Mouse (Mus musculus) liver, postnatal 0 days (tissue): ENCODE measurements around the gene Msi2. TPM values are rescaled to one million over a fixed set of nuclear protein-coding genes. Genes with fewer than 3 reads are reported as not detected.

Experiments used
- ATAC-seq: fragments of 200-750 bp; cut with Nextera tagmentation; 2 replicates; pipeline ENCODE4 v1.8.0; 2017; ENCODE audit warnings: mild to moderate bottlenecking, moderate library complexity
- DNase-seq: peaks from one replicate; pipeline ENCODE4 v3.0.0-alpha.2; 2016
- H3K27ac ChIP-seq: fragments of 300-500 bp; sonication (generic); 2 replicates; pipeline ENCODE4 v1.5.1; 2014; ENCODE audit warnings: antibody characterized with exemption, moderate library complexity, mild to moderate bottlenecking, low read depth
- H3K27me3 ChIP-seq: fragments of 300-500 bp; sonication (generic); 2 replicates; pipeline ENCODE4 v1.6.1; 2014; ENCODE audit warnings: low read length, control low read depth, mixed read lengths; ENCODE audit not compliant: insufficient read depth
- H3K36me3 ChIP-seq: fragments of 300-500 bp; sonication (generic); replicated peaks from 2 replicates; pipeline ENCODE4 v1.6.1; 2014; ENCODE audit warnings: mild to moderate bottlenecking, control low read depth, low read length, moderate library complexity, mixed read lengths; ENCODE audit not compliant: insufficient read depth
- H3K4me1 ChIP-seq: fragments of 300-500 bp; sonication (generic); 2 replicates; pipeline ENCODE4 v1.6.1; 2014; ENCODE audit warnings: antibody characterized with exemption, mild to moderate bottlenecking, control low read depth; ENCODE audit not compliant: insufficient read depth
- H3K4me2 ChIP-seq: fragments of 300-500 bp; sonication (generic); 2 replicates; pipeline ENCODE4 v1.6.1; 2014; ENCODE audit warnings: low read depth, mild to moderate bottlenecking, low read length, moderate library complexity, mixed read lengths
- H3K4me3 ChIP-seq: fragments of 300-500 bp; sonication (generic); 2 replicates; pipeline ENCODE4 v1.5.1; 2014; ENCODE audit warnings: low read depth, low read length
- H3K9ac ChIP-seq: fragments of 300-500 bp; sonication (generic); replicated peaks from 2 replicates; pipeline ENCODE4 v1.6.1; 2014; ENCODE audit warnings: mild to moderate bottlenecking, moderate library complexity
- H3K9me3 ChIP-seq: fragments of 300-500 bp; sonication (generic); 2 replicates; pipeline ENCODE4 v1.6.1; 2016; ENCODE audit warnings: mild to moderate bottlenecking, control low read depth, low read length, mixed read lengths
- CTCF ChIP-seq: sonication (generic); IDR thresholded peaks from 2 replicates; pipeline ENCODE4 v1.5.1; 2016; ENCODE audit warnings: antibody characterized with exemption, low read depth
- EP300 ChIP-seq: IDR thresholded peaks from 2 replicates; pipeline ENCODE4 v1.6.1; 2016; ENCODE audit warnings: antibody characterized with exemption, low read depth, mild to moderate bottlenecking
- WGBS: fragments of 180-500 bp; shearing (Covaris S2); extraction: QIAGEN DNeasy Blood & Tissue Kit; methylation state at CpG from one replicate; pipeline ENCODE4 v1.1.7; 2014; ENCODE audit not compliant: insufficient replicate concordance; 5-methylcytosine and 5-hydroxymethylcytosine counted together
- polyA plus RNA-seq: library from polyadenylated mRNA; unstranded; fragments of >200 nt; fragmentation: Nextera tagmentation; extraction: Ambion mirVana; gene quantifications from 2 replicates; pipeline ENCODE4 v1.2.1, GENCODE M21; 2015

The Msi2 gene
- polyA plus RNA-seq, 1 experiment from 2014 or later: 3.7 TPM

- Histone ChIP-seq H3K4me2 (peak overlapping the region; percentile 48), H3K27me3 (no peaks in the 10 kb centered on the region), H3K9me3 (no peaks in the 10 kb centered on the region), H3K4me1 (peaks cover 27% of the 10 kb centered on the region), H3K36me3 (peaks cover 5% of the 10 kb centered on the region; the same call in 1 of the 2 replicates), H3K27ac (no peak overlapping the region), H3K9ac (no peak overlapping the region), H3K4me3 (no peak overlapping the region)
- ATAC-seq (peak; percentile 73), DNase-seq (peak; percentile 52)
- WGBS: 46% methylated on average over 5 of the region's 5 CpGs
- TF ChIP-seq CTCF: no peak
- TF ChIP-seq EP300: no peak
These were observed 31.3 kb downstream of the Msi2 start for GRCm38 (mm10) chr11:88687010-88687409.

- Histone ChIP-seq H3K4me2 (no peak overlapping the region), H3K27me3 (no peaks in the 10 kb centered on the region), H3K4me3 (no peak overlapping the region), H3K36me3 (peaks cover 5% of the 10 kb centered on the region; the same call in 1 of the 2 replicates), H3K4me1 (peaks cover 20% of the 10 kb centered on the region), H3K9ac (no peak overlapping the region), H3K9me3 (no peaks in the 10 kb centered on the region), H3K27ac (no peak overlapping the region)
- no peak for TF ChIP-seq EP300
- no peak for TF ChIP-seq CTCF
- 82% methylated on average over 7 of the region's 7 CpGs for whole genome bisulfite sequencing
- no peak for ATAC-seq
- no peak for DNase-seq
These were observed 32.3 kb downstream of the Msi2 start for GRCm38 (mm10) chr11:88686061-88686460.

GRCm38 (mm10) chr11:88683026-88683770 lies 35.1 kb downstream of the Msi2 start:
- H3K4me2 ChIP-seq: no peak overlapping the region
- TF ChIP-seq EP300 (no peak), CTCF (no peak)
- DNase-seq (no peak), ATAC-seq (no peak)
- H3K9ac ChIP-seq: no peak overlapping the region
- H3K27ac ChIP-seq: no peak overlapping the region
- no peaks in the 10 kb centered on the region for H3K27me3 ChIP-seq
- no peaks in the 10 kb centered on the region for H3K9me3 ChIP-seq
- WGBS: 71% methylated on average over 14 of the region's 14 CpGs
- H3K36me3 ChIP-seq: peaks cover 5% of the 10 kb centered on the region; the same call in 1 of the 2 replicates
- peaks cover 16% of the 10 kb centered on the region for H3K4me1 ChIP-seq
- H3K4me3 ChIP-seq: no peak overlapping the region

GRCm38 (mm10) chr11:88677350-88677749 lies 41.0 kb downstream of the Msi2 start:
- no peak for TF ChIP-seq CTCF
- DNase-seq: no peak
- 79% methylated on average over 7 of the region's 7 CpGs for WGBS
- Histone ChIP-seq H3K36me3 (peaks cover 5% of the 10 kb centered on the region; the same call in 1 of the 2 replicates), H3K27ac (no peak overlapping the region), H3K4me2 (no peak overlapping the region), H3K27me3 (no peaks in the 10 kb centered on the region), H3K9me3 (no peaks in the 10 kb centered on the region), H3K4me3 (no peak overlapping the region), H3K4me1 (peaks cover 6% of the 10 kb centered on the region), H3K9ac (no peak overlapping the region)
- ATAC-seq: no peak

- peaks cover 6% of the 10 kb centered on the region for H3K4me1 ChIP-seq
- no peak for ATAC-seq
- TF ChIP-seq EP300: no peak
- TF ChIP-seq CTCF: no peak
- peaks cover 6% of the 10 kb centered on the region; the same call in 1 of the 2 replicates for H3K36me3 ChIP-seq
- no peak overlapping the region for H3K4me3 ChIP-seq
- no peak overlapping the region for H3K9ac ChIP-seq
- H3K9me3 ChIP-seq: no peaks in the 10 kb centered on the region
- no peak for DNase-seq
- no peak overlapping the region for H3K4me2 ChIP-seq
- H3K27me3 ChIP-seq: no peaks in the 10 kb centered on the region
- 57% methylated on average over 2 of the region's 2 CpGs for WGBS
- H3K27ac ChIP-seq: no peak overlapping the region
These were observed 41.7 kb downstream of the Msi2 start for GRCm38 (mm10) chr11:88676597-88676996.

- WGBS: 66% methylated on average over 18 of the region's 18 CpGs
- peak overlapping the region; percentile 0; the same call in 1 of the 2 replicates for H3K27ac ChIP-seq
- H3K36me3 ChIP-seq: peaks cover 6% of the 10 kb centered on the region; the same call in 1 of the 2 replicates
- H3K9me3 ChIP-seq: no peaks in the 10 kb centered on the region
- peaks cover 6% of the 10 kb centered on the region for H3K4me1 ChIP-seq
- H3K27me3 ChIP-seq: no peaks in the 10 kb centered on the region
- ATAC-seq: no peak
- H3K4me3 ChIP-seq: no peak overlapping the region
- no peak for DNase-seq
- no peak for TF ChIP-seq CTCF
- no peak for TF ChIP-seq EP300
- no peak overlapping the region for H3K4me2 ChIP-seq
- H3K9ac ChIP-seq: no peak overlapping the region; the same call in 1 of the 2 replicates
These were observed 42.6 kb downstream of the Msi2 start for GRCm38 (mm10) chr11:88675526-88676353.
